Mouse (Mus musculus): Measurements from ENCODE around the gene Sim1.

DNA sequence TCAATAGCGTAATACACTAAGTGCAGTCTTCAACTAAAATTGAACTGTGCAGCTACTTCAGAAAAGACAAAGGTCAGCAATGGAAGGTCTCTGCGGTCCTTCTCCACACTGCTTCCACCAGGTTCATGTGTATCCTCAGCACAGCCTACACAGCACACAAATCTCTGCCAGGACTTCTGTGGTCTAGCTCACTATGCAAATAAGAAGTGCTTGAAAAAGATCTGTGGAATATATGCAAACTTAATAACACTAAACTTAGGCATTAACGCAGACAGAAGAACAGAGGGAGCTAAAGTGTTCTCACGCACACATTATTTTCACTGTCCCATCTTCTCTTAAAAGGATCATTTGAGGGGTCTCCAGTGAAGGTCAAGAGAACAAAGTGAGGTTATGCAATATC is 26.4 kb upstream of the Sim1 start:
- no peak for TF ChIP-seq CTCF (IDR thresholded peaks at IDR 0.05 in 2 of 3, conservative IDR thresholded peaks at IDR 0.05 in 1 of 3; ENCODE audit: control insufficient read depth in 1 of 3, insufficient read depth in 1 of 3, low read depth in 2 of 3, low read length in 3 of 3, poor library complexity in 1 of 3, severe bottlenecking in 1 of 3)
- TF ChIP-seq POLR2A (IDR thresholded peaks at IDR 0.05; ENCODE audit: control insufficient read depth in 1 of 2, insufficient read depth in 1 of 2, low read depth in 1 of 2, low read length in 2 of 2, poor library complexity in 1 of 2), result no peak
- no peak for TF ChIP-seq CHD2 (IDR thresholded peaks at IDR 0.05; ENCODE audit: low read length)
- TF ChIP-seq MAX (IDR thresholded peaks at IDR 0.05; ENCODE audit: low read length), result no peak
- TF ChIP-seq CHD1 (IDR thresholded peaks at IDR 0.05; ENCODE audit: low read depth, low read length), result no peak
- no peak for TF ChIP-seq JUND (IDR thresholded peaks at IDR 0.05; ENCODE audit: low read depth, low read length)
- no peak for TF ChIP-seq TBP (IDR thresholded peaks at IDR 0.05; ENCODE audit: low read depth, low read length)
